Mouse (Mus musculus): ENCODE results near the gene Gm17304. TPM values are rescaled to one million over a fixed set of nuclear protein-coding genes. Genes with fewer than 3 reads are reported as not detected.

Gene Gm17304
- total RNA-seq (2017): not detected in 3 replicates

DNA sequence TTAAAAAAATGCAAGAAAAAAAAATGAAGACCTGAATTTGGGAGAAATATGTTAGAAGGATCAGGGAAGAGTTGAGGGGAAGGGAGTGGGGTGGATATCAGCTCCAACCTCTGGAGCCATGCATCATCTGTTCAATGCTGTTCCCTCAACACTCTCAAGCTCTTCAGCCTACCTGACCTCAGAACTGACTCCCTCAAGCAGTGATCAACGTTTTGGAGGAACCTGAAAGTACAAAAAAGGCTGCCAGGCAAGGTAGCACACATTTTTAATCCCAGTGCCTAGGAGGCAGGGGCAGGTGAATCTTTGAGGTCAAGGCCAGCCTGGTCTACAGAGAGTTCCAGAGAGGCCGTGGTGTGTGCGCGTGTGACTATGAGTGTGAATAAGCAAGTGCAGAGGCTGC is at the start of gene Gm17304:
Gm17304 (plus strand) TSS at position 301 of the 400 bp plus-strand sequence.
- no peak for ATAC-seq (replicated peaks; ENCODE audit: insufficient number of reproducible peaks, low FRiP score, low TSS enrichment, poor library complexity, severe bottlenecking)

DNA sequence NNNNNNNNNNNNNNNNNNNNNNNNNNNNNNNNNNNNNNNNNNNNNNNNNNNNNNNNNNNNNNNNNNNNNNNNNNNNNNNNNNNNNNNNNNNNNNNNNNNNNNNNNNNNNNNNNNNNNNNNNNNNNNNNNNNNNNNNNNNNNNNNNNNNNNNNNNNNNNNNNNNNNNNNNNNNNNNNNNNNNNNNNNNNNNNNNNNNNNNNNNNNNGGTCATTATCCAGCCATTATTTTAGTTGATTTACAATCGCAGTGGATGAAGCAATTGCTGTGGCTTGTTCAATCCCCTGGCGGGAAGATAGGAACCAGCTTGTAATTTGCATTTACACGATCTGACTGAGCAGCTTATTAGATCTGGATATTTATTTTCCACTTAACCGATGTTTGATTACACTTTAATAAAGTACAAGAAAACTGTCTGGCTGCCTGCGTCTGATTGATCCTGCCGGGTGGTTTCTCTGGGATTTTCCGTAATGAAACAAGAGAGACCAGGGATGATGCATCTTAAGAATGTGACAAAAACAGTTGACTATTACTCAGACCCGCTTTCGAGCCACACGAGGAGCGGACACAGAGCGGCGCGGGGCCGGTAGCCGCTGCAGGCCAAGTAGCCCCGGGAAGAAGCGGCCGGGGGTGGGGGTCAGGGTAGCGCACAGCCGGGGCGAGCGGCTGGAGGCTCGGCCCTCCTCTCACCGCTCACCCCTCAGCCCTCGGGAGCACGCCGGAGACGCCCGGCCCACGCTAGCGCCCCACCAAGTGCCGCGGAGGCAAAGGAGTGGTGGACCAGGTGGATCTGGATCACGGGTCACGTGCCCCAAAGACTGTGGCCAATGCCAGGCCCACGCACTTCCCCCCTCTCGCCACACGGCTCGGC is 48.0 kb upstream of the Gm17304 start:
- ATAC-seq (replicated peaks; ENCODE audit: insufficient number of reproducible peaks, low FRiP score, low TSS enrichment, poor library complexity, severe bottlenecking): no peak

DNA sequence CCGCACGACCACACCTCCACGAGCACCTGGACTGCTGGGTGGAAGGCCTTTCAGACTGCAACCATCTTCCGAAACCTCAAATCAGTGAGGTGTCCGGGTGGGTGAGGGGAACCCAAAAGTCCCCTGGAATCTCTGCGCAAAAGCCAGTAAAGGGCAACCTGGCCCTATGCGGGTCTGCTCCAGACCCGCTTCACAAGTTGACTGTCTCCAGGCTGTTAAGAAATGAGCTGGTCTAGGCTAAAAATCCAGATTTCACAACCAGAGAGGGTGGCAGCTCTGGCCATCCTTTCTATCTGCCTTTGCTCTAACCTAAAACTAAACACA is 47.4 kb upstream of the Gm17304 start:
- ATAC-seq (replicated peaks; ENCODE audit: insufficient number of reproducible peaks, low FRiP score, low TSS enrichment, poor library complexity, severe bottlenecking): no peak

DNA sequence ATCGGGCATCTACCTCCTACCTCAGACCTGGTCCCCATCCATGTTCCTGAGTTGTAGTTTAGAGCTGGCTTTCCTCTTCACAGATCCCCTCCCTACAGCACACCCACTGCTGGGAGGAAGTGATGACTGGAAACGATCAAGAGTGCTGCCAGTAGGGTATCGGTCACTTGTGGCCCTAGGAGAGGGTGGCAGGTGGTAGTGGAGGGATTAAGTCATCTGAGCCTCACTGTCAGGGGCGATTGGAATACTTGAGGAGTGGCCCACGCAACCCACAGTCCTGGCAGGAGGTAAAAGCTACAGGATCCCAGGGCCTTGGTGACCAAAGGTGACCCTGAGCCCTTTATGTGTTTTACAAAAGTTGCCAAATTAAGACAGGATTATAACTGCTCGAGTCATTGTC is 42.9 kb upstream of the Gm17304 start:
- no peak for ATAC-seq (replicated peaks; ENCODE audit: insufficient number of reproducible peaks, low FRiP score, low TSS enrichment, poor library complexity, severe bottlenecking)

DNA sequence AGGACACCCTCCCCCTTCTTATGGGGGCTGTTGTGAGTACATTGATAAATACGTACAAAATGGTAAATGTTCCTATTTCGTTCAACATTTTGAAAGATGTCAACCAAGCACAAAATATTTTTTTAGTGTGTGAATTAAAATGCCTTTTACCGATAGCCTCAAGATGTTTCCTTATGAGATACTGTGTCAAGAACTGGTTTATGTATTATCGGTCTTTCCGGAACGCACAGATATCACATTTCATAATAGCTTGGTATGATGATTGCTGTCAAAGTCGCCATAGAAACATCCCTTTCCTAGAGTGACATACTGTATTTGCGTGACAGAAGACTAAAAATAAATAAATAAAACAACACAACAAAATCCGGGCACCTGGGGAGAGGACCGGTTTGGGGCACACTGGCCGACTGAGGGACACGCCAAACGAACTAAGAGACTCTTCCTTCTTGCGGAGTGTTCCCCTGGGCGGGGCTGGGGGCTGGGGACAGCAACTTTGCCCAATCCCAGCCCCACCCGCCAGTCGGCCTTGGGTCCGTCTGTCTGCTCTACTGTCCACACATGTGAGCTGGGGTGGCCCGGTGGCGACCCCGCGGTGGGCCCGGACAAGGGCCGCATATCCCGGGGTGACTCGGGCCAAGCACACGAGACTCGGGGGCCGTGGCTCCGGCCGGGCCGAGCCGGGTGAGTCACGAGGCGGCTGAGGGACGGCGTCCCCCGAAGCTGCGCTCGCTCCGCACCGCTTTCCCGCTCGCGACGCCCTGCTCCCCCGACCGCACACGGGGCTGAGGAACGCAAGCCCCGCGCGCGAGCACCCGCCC is 34.9 kb upstream of the Gm17304 start:
- ATAC-seq (replicated peaks; ENCODE audit: insufficient number of reproducible peaks, low FRiP score, low TSS enrichment, poor library complexity, severe bottlenecking): no peak

DNA sequence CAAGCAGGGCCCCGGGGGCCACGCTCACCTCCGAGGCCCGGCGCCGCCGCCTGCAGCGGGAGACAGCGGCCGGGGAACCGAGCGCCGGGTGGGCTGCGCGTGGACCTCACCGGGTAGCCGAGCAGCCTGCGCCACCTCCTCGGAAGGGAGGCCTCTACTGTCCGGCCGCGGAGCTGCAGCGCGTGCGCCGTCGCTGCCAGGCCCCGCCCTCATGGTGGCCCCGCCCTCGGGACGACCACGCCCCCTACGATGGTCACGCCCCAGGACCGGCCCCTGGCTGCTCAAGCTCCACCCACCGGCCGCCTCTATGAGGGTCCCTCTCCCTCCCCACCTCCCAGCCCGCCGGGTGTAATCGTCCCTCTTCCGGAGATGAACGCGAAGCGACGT is 34.3 kb upstream of the Gm17304 start:
- peak; percentile 71 for ATAC-seq (replicated peaks; ENCODE audit: insufficient number of reproducible peaks, low FRiP score, low TSS enrichment, poor library complexity, severe bottlenecking)

DNA sequence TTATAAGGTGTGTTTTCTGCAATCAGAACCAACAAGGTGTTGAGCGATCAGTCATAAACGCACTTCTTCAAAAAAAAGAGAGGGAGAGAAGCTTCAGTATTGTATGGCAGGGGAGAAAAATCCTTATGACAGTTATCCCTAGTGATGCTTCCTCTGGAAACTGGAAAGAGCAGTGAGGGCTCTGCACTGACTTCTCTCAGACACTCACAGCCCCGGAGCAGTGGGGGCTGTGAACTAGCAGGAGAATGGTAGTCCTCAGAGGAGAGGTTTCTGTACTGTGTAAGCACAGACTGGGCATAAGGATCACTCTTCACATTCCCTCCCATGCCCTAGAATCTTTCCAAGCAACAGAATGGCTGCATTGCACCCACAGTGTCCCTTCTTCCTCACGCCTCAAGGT is 33.8 kb upstream of the Gm17304 start:
- ATAC-seq (replicated peaks; ENCODE audit: insufficient number of reproducible peaks, low FRiP score, low TSS enrichment, poor library complexity, severe bottlenecking): no peak

DNA sequence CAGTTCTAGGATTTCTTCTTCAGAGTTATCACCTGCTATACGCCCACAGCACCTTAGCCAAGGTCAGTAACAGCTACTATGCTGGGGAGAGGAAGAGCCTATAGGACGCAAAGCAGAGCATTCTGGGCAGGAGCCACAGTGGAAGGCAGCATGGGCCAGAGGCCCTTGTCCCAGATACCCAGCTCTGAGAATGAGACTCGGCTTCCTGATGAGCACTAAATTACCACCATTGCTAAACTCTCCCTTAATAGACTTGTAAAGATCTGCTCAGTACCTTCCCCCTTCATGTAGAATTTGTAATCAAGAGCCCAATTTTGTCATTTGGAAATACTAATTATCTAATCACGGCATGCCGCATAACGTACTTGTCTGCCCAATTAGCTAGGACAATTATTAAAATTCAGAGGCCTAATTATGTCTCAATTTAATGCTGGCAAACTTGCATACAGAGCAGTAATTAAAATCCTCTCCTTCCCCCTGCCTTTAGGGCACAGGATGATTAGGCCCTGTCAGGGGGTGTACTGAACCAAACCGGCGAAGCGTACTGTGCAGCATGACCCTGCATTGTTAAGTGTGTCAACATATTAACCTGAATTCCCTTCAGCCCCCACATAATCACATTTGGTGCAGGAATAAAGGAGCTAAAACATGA is 31.5 kb upstream of the Gm17304 start:
- no peak for ATAC-seq (replicated peaks; ENCODE audit: insufficient number of reproducible peaks, low FRiP score, low TSS enrichment, poor library complexity, severe bottlenecking)

DNA sequence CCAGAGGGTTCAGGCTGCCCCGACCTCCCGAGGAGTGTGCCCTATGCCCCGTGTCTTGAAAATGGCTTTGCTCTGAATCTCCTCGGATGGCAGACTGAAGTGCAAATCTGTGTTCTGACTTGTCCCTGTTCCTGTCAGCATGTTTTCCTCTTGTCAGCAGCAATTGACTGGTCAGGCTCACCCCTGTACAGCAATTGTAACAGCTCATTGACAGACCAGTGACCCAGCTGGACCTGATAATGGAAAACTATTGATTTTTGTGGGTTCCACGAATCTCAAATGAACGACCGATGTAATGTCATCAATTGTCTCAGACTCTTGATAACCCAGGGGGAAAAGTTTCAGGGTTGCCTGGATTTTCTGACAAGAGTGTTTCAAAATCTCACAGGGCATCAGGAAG is 28.0 kb upstream of the Gm17304 start:
- no peak for ATAC-seq (replicated peaks; ENCODE audit: insufficient number of reproducible peaks, low FRiP score, low TSS enrichment, poor library complexity, severe bottlenecking)

DNA sequence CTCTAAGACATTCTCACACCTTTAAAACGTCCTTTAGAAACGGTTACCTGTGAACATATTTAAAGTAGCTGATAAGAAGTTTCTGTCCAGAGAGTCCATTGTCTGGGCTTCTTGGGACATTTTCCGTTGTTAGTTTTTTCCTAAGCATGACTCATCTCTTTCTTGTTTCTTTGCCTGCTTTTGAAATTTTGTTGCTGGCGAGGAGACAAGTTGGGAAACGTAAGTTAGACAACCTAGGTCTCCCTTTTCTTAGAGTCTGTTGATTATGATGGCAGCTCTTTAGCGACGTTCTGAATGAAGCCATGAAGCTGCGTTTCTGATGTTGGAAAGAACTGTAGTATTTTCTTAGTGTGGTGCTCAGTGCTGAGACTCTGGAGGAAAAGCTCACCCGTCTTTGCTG is 19.9 kb upstream of the Gm17304 start:
- ATAC-seq (replicated peaks; ENCODE audit: insufficient number of reproducible peaks, low FRiP score, low TSS enrichment, poor library complexity, severe bottlenecking): no peak

DNA sequence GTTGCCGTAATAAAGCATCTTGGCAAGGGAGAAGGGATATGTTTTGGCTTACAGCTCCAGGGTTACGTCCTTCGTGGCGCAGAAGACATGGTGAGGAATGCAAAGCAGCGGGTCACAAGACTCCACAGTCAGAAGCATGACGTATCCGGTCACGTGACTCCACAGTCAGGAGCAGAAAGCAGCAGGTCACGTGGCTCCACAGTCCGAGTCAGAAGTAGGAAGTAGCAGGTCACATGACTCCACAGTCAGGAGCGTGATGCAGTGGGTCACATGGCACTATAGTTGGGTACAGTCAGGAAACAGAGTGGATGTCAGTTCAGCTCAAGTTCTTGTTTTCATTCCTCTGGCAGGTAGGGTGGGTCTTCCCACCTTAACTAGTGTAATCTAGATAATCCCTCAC is 19.2 kb upstream of the Gm17304 start:
- 0 out of 2 replicates have a peak, but pooled peaks have one; percentile 27 for ATAC-seq (replicated peaks; ENCODE audit: insufficient number of reproducible peaks, low FRiP score, low TSS enrichment, poor library complexity, severe bottlenecking)

DNA sequence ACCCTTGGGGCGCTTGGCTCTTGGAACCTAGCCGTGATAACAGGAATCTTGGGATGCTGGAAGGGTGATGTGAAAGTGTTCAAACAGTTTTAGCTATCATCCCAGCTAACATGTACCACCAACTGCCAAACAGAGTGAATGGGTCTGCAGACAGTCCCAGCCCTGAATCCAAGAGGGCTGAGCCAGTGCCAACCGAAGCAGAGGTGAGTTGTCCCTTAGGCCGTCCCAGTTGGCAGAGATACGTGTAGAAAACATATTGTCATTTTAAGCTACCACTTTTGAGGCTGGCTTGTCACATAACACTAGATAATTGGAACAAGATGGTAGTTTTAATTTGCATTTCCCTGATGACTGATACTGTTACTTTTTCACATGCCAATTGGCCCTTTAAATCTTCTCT is 18.2 kb upstream of the Gm17304 start:
- no peak for ATAC-seq (replicated peaks; ENCODE audit: insufficient number of reproducible peaks, low FRiP score, low TSS enrichment, poor library complexity, severe bottlenecking)

DNA sequence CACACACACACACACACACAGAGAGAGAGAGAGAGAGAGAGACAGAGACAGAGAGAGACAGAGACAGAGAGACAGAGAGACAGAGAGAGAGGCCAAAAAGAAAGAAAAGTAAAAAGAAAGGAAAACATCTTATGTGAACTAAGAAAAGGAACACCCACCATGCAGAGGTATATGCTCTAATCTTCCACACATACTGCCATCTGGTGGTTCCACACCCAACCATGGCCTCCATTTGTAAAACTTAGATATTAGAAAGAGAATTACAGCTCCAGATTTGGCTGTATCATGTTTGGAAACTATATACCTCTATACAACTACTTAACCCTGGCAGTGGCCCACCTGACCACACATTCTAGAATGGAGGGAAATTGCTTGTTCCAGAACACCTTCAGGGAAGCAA is 14.5 kb upstream of the Gm17304 start:
- no peak for ATAC-seq (replicated peaks; ENCODE audit: insufficient number of reproducible peaks, low FRiP score, low TSS enrichment, poor library complexity, severe bottlenecking)

DNA sequence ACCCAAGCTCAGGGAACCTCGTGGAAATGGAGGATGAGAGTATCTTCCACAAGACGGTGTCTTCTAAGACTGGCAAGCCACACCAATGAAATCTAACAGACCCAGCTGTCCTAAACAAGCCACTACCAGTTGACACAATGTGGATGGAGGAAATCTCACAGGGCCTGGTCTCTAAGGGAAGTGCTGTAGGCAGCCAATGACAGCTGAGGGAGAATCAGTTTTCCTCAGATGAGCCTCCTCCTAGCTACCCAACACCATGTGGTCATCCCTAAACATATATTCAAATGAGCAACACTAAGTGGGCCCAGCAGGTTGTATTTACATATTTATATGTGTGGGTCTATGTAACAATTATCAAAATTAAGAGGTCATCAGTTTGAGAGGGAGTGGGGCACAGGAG is 11.4 kb upstream of the Gm17304 start:
- no peak for ATAC-seq (replicated peaks; ENCODE audit: insufficient number of reproducible peaks, low FRiP score, low TSS enrichment, poor library complexity, severe bottlenecking)

DNA sequence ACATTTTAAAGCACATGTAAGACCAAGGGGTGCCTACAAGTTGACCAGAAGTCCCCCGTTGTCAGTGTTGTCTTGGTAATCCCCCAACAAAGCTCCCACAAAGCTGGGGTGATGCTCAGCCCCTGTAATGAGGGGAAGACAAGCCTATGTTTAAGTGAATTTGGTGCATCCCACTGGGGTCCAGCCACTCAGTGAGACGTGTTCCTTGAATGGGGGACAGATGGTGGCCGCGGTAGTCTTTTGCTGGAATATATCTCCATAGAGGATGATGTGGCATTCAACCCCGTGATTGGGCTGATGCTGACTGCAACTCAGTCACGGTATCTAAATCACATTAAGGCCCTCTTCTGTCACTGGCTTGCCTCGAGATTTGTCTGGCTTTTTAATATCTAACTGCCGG is 9.4 kb upstream of the Gm17304 start:
- ATAC-seq (replicated peaks; ENCODE audit: insufficient number of reproducible peaks, low FRiP score, low TSS enrichment, poor library complexity, severe bottlenecking): no peak

DNA sequence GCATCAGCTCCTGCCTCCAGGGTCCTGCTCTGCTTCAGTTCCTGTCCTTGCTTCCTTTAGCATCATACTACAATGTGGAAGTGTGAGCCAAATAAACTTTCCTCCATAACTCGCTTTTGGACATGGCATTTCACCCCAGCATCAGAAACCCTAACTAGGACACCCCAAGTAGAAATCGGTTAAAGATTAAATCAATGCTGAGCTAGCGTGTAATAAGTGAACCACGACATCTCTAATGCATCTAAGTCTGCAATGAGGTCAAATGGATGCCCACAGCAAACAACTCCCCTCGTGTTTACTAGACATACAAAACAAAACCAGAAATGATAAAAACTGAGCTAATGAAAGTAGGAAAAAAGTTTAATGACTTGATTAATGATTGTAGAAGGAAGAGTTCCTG is 4.5 kb upstream of the Gm17304 start:
- ATAC-seq (replicated peaks; ENCODE audit: insufficient number of reproducible peaks, low FRiP score, low TSS enrichment, poor library complexity, severe bottlenecking): no peak

DNA sequence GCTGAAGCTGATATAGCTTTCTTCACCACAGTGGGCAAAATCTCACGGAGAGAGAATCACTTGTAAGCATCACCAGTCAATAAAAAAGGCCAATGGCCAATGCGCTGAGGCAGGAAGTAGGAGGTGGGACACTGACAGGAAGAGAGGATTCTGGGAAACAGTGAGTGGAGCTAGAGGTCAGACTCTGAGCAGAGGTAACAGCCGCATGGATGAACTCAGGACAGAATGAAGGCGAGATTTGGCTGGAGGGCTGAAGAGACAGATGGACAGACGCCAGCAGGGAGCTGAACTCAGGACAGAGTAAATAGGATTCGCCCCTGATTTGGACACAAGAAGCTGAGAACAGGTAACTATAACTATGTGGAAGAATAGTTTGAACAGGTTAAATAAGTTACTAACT is 3.8 kb upstream of the Gm17304 start:
- no peak for ATAC-seq (replicated peaks; ENCODE audit: insufficient number of reproducible peaks, low FRiP score, low TSS enrichment, poor library complexity, severe bottlenecking)

DNA sequence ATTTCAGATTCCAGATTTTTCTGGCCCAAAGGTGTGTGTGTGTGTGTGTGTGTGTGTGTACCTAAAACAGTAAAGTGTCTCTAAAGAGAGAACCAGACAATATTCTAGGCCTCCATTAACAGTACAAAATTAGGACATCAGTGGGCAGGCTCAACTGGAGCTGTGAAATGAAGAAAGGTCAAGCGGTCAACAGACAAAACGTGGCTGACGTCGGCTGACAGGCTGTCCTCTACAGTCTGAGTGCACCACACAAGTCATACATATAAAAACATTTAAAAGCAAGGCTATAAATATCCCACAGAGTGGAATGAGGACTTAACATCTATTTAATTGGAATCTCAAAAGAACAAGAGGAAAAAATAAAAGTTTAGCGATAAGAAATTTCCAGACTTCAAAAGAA is 1.8 kb upstream of the Gm17304 start:
- ATAC-seq (replicated peaks; ENCODE audit: insufficient number of reproducible peaks, low FRiP score, low TSS enrichment, poor library complexity, severe bottlenecking): no peak

DNA sequence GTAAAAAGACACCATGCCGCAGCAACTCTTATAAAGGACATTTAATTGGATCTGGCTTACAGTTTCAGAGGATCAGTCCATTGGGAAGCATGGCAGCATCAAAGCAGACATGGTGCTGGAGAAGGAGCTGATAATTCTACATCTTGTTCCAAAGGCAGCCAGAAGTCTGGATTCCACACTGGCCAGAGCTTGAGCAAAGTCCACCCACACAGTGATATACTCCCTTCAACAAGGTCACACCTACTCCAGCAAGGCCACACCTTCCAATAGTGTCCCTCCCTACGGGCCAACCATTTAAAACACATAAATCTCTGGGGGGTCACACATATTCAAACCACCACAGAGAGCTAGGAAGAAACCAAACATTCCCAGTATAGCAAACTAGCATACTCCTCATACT is 3.3 kb downstream of the Gm17304 start:
- no peak for ATAC-seq (replicated peaks; ENCODE audit: insufficient number of reproducible peaks, low FRiP score, low TSS enrichment, poor library complexity, severe bottlenecking)

DNA sequence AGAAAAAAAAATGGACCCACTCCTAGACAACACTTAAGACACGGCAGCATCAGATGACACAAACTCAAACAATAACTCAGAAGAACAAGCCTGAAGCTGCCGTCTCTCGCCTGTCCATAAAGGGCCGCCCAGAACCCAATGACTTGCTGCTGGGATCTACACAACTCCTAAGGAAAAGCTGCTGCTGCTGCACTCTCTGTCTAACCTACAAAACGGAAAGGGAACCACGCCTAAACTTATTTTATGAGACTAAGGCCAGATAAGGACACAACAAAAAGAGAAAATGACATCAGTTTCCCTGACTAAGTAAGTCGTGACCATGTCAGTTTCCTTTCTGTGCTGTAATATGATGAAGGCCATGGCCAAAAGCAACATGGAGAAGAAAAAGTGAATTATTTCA is 5.7 kb downstream of the Gm17304 start:
- ATAC-seq (replicated peaks; ENCODE audit: insufficient number of reproducible peaks, low FRiP score, low TSS enrichment, poor library complexity, severe bottlenecking): no peak

All from monocyte, adult 5-6 weeks (primary cell).